Mouse (Mus musculus): ENCODE data around the gene Bmper. TPM values are rescaled to one million over a fixed set of nuclear protein-coding genes. Genes with fewer than 3 reads are reported as not detected.
A peak's percentile ranks its signal among the peaks of the same experiment; 100 is the strongest.

Bmper gene
- polyA plus RNA-seq (2015; fragmentation: Nextera tagmentation; extraction: Ambion mirVana) = 0.37 and 0.38 TPM in 2 replicates

GRCm38 (mm10) chr9:23222841-23223548 lies at the start of gene Bmper:
Gene Bmper (plus strand): TSS chr9:23223076.
- Histone ChIP-seq H3K27me3 (peaks cover 67% of the 10 kb centered on the region), H3K4me3 (replicated peaks) (peak within 1 kb of the TSS; percentile 51), H3K4me2 (peak within 1 kb of the TSS; percentile 70), H3K9me3 (replicated peaks) (no peaks in the 10 kb centered on the region), H3K4me1 (replicated peaks) (no peaks in the 10 kb centered on the region; the same call in 1 of the 2 replicates), H3K36me3 (replicated peaks) (no peaks in the 10 kb centered on the region), H3K9ac (no peak within 1 kb of the TSS), H3K27ac (replicated peaks) (no peak within 1 kb of the TSS)
- peak; percentile 42; the same call in 1 of the 2 replicates for ATAC-seq (ENCODE audit: insufficient read depth)
- under 1% methylated on average over 83 of the region's 86 CpGs for WGBS (ENCODE audit: insufficient replicate concordance)

- Histone ChIP-seq H3K36me3 (replicated peaks) (no peaks in the 10 kb centered on the region), H3K4me3 (replicated peaks) (no peak overlapping the region), H3K9me3 (replicated peaks) (no peaks in the 10 kb centered on the region), H3K9ac (no peak overlapping the region), H3K27me3 (no peaks in the 10 kb centered on the region), H3K4me1 (replicated peaks) (no peaks in the 10 kb centered on the region), H3K27ac (replicated peaks) (no peak overlapping the region), H3K4me2 (no peak overlapping the region)
- WGBS (ENCODE audit: insufficient replicate concordance) = 45% methylated on average over 4 of the region's 4 CpGs
- no peak for ATAC-seq (ENCODE audit: insufficient read depth)
These were observed 45.4 kb upstream of the Bmper start for GRCm38 (mm10) chr9:23177476-23177875.

GRCm38 (mm10) chr9:23187181-23187580 lies 35.7 kb upstream of the Bmper start:
- no peak overlapping the region for H3K9ac ChIP-seq
- no peaks in the 10 kb centered on the region for H3K9me3 ChIP-seq (replicated peaks)
- H3K27me3 ChIP-seq = no peaks in the 10 kb centered on the region
- H3K27ac ChIP-seq (replicated peaks) = no peak overlapping the region
- no peak overlapping the region for H3K4me3 ChIP-seq (replicated peaks)
- no peaks in the 10 kb centered on the region for H3K36me3 ChIP-seq (replicated peaks)
- H3K4me1 ChIP-seq (replicated peaks) = no peaks in the 10 kb centered on the region
- no peak for ATAC-seq (ENCODE audit: insufficient read depth)
- H3K4me2 ChIP-seq = no peak overlapping the region
- 50% methylated on average over 4 of the region's 4 CpGs for WGBS (ENCODE audit: insufficient replicate concordance)

- H3K27me3 ChIP-seq = no peaks in the 10 kb centered on the region
- no peak overlapping the region for H3K9ac ChIP-seq
- H3K4me1 ChIP-seq (replicated peaks) = no peaks in the 10 kb centered on the region
- no peak overlapping the region for H3K4me2 ChIP-seq
- no peaks in the 10 kb centered on the region for H3K9me3 ChIP-seq (replicated peaks)
- WGBS (ENCODE audit: insufficient replicate concordance) = 53% methylated on average over 4 of the region's 4 CpGs
- no peak overlapping the region for H3K27ac ChIP-seq (replicated peaks)
- ATAC-seq (ENCODE audit: insufficient read depth) = no peak
- H3K36me3 ChIP-seq (replicated peaks) = no peaks in the 10 kb centered on the region
- no peak overlapping the region for H3K4me3 ChIP-seq (replicated peaks)
These were observed 34.7 kb upstream of the Bmper start for GRCm38 (mm10) chr9:23188136-23188535.

GRCm38 (mm10) chr9:23190950-23191349 lies 31.9 kb upstream of the Bmper start:
- no peak for ATAC-seq (ENCODE audit: insufficient read depth)
- no peaks in the 10 kb centered on the region for H3K4me1 ChIP-seq (replicated peaks)
- H3K9me3 ChIP-seq (replicated peaks) = no peaks in the 10 kb centered on the region
- no peak overlapping the region for H3K4me2 ChIP-seq
- H3K4me3 ChIP-seq (replicated peaks) = no peak overlapping the region
- no peaks in the 10 kb centered on the region for H3K36me3 ChIP-seq (replicated peaks)
- H3K9ac ChIP-seq = no peak overlapping the region
- H3K27ac ChIP-seq (replicated peaks) = no peak overlapping the region
- WGBS (ENCODE audit: insufficient replicate concordance) = 29% methylated on average over 1 of the region's 1 CpGs
- no peaks in the 10 kb centered on the region for H3K27me3 ChIP-seq

GRCm38 (mm10) chr9:23191431-23191830 lies 31.4 kb upstream of the Bmper start:
- no peak overlapping the region for H3K4me2 ChIP-seq
- H3K27me3 ChIP-seq = no peaks in the 10 kb centered on the region
- H3K4me1 ChIP-seq (replicated peaks) = no peaks in the 10 kb centered on the region
- ATAC-seq (ENCODE audit: insufficient read depth) = no peak
- H3K36me3 ChIP-seq (replicated peaks) = no peaks in the 10 kb centered on the region
- WGBS (ENCODE audit: insufficient replicate concordance) = 66% methylated on average over 2 of the region's 2 CpGs
- H3K9ac ChIP-seq = no peak overlapping the region
- H3K9me3 ChIP-seq (replicated peaks) = no peaks in the 10 kb centered on the region
- no peak overlapping the region for H3K4me3 ChIP-seq (replicated peaks)
- H3K27ac ChIP-seq (replicated peaks) = no peak overlapping the region

- Histone ChIP-seq H3K27me3 (no peaks in the 10 kb centered on the region), H3K9me3 (replicated peaks) (no peaks in the 10 kb centered on the region), H3K9ac (no peak overlapping the region), H3K27ac (replicated peaks) (no peak overlapping the region), H3K36me3 (replicated peaks) (no peaks in the 10 kb centered on the region), H3K4me2 (no peak overlapping the region), H3K4me1 (replicated peaks) (no peaks in the 10 kb centered on the region), H3K4me3 (replicated peaks) (no peak overlapping the region)
- no peak for ATAC-seq (ENCODE audit: insufficient read depth)
- 60% methylated on average over 3 of the region's 3 CpGs for WGBS (ENCODE audit: insufficient replicate concordance)
These were observed 30.1 kb upstream of the Bmper start for GRCm38 (mm10) chr9:23192567-23193331.

GRCm38 (mm10) chr9:23198996-23199395 lies 23.9 kb upstream of the Bmper start:
- no peak for ATAC-seq (ENCODE audit: insufficient read depth)
- WGBS (ENCODE audit: insufficient replicate concordance) = 79% methylated on average over 4 of the region's 4 CpGs
- no peak overlapping the region for H3K9ac ChIP-seq

GRCm38 (mm10) chr9:23199841-23200240 lies 23.0 kb upstream of the Bmper start:
- no peaks in the 10 kb centered on the region for H3K36me3 ChIP-seq (replicated peaks)
- H3K27me3 ChIP-seq = peaks cover 13% of the 10 kb centered on the region
- H3K9me3 ChIP-seq (replicated peaks) = no peaks in the 10 kb centered on the region
- H3K4me1 ChIP-seq (replicated peaks) = no peaks in the 10 kb centered on the region
- 29% methylated on average over 1 of the region's 1 CpGs for WGBS (ENCODE audit: insufficient replicate concordance)
- ATAC-seq (ENCODE audit: insufficient read depth) = no peak
- H3K9ac ChIP-seq = no peak overlapping the region
- no peak overlapping the region for H3K27ac ChIP-seq (replicated peaks)
- H3K4me2 ChIP-seq = no peak overlapping the region
- H3K4me3 ChIP-seq (replicated peaks) = no peak overlapping the region

More at GRCm38 (mm10) chr9:23198996-23199395, 23.9 kb upstream of the Bmper start:
- Histone ChIP-seq H3K9me3 (replicated peaks) (no peaks in the 10 kb centered on the region), H3K27me3 (peaks cover 7% of the 10 kb centered on the region; the same call in 1 of the 2 replicates), H3K4me2 (no peak overlapping the region), H3K4me3 (replicated peaks) (no peak overlapping the region), H3K36me3 (replicated peaks) (no peaks in the 10 kb centered on the region), H3K27ac (replicated peaks) (no peak overlapping the region), H3K4me1 (replicated peaks) (no peaks in the 10 kb centered on the region)

- Histone ChIP-seq H3K9me3 (replicated peaks) (no peaks in the 10 kb centered on the region), H3K4me1 (replicated peaks) (no peaks in the 10 kb centered on the region), H3K4me3 (replicated peaks) (no peak overlapping the region), H3K27ac (replicated peaks) (no peak overlapping the region), H3K27me3 (peaks cover 13% of the 10 kb centered on the region), H3K36me3 (replicated peaks) (no peaks in the 10 kb centered on the region), H3K9ac (no peak overlapping the region), H3K4me2 (no peak overlapping the region)
- ATAC-seq (ENCODE audit: insufficient read depth) = no peak
- 56% methylated on average over 4 of the region's 4 CpGs for WGBS (ENCODE audit: insufficient replicate concordance)
These were observed 22.0 kb upstream of the Bmper start for GRCm38 (mm10) chr9:23200828-23201227.

- WGBS (ENCODE audit: insufficient replicate concordance) = 57% methylated on average over 4 of the region's 4 CpGs
- Histone ChIP-seq H3K4me3 (replicated peaks) (no peak overlapping the region), H3K9ac (no peak overlapping the region), H3K4me2 (no peak overlapping the region), H3K36me3 (replicated peaks) (no peaks in the 10 kb centered on the region), H3K27me3 (peaks cover 18% of the 10 kb centered on the region), H3K4me1 (replicated peaks) (no peaks in the 10 kb centered on the region), H3K9me3 (replicated peaks) (no peaks in the 10 kb centered on the region), H3K27ac (replicated peaks) (no peak overlapping the region)
- ATAC-seq (ENCODE audit: insufficient read depth) = no peak
These were observed 20.4 kb upstream of the Bmper start for GRCm38 (mm10) chr9:23202431-23202830.

Measured in liver, embryonic 15.5 days (tissue).